Mouse (Mus musculus) stomach, postnatal 0 days (tissue): ENCODE data around the gene Spaca3. TPM values are rescaled to one million over a fixed set of nuclear protein-coding genes. Genes with fewer than 3 reads are reported as not detected.

Source experiments
- ATAC-seq: fragments of 200-750 bp; cut with Nextera tagmentation; 2 replicates; pipeline ENCODE4 v1.8.0; 2017; ENCODE audit not compliant: low FRiP score, low TSS enrichment
- DNase-seq: peaks from one replicate; pipeline ENCODE4 v3.0.0-alpha.2; 2016; ENCODE audit warnings: low spot score
- H3K27ac ChIP-seq: fragments of 300-500 bp; sonication (generic); replicated peaks from 2 replicates; pipeline ENCODE4 v1.5.1; 2014; ENCODE audit warnings: mild to moderate bottlenecking, control low read depth
- H3K27me3 ChIP-seq: fragments of 300-500 bp; sonication (generic); 2 replicates; pipeline ENCODE4 v1.6.1; 2014; ENCODE audit warnings: low read length; ENCODE audit not compliant: control insufficient read depth, insufficient read depth
- H3K36me3 ChIP-seq: fragments of 300-500 bp; sonication (generic); 2 replicates; pipeline ENCODE4 v1.6.1; 2014; ENCODE audit warnings: low read length, mixed read lengths; ENCODE audit not compliant: control insufficient read depth, insufficient read depth
- H3K4me1 ChIP-seq: fragments of 300-500 bp; sonication (generic); replicated peaks from 2 replicates; pipeline ENCODE4 v1.6.1; 2014; ENCODE audit warnings: antibody characterized with exemption; ENCODE audit not compliant: control insufficient read depth, insufficient read depth
- H3K4me2 ChIP-seq: fragments of 300-500 bp; sonication (generic); replicated peaks from 2 replicates; pipeline ENCODE4 v1.6.1; 2014; ENCODE audit warnings: low read depth, mild to moderate bottlenecking, control low read depth, moderate library complexity
- H3K4me3 ChIP-seq: fragments of 300-500 bp; sonication (generic); 2 replicates; pipeline ENCODE4 v1.5.1; 2014; ENCODE audit warnings: low read depth, low read length, control low read depth
- H3K9ac ChIP-seq: fragments of 300-500 bp; sonication (generic); 2 replicates; pipeline ENCODE4 v1.6.1; 2014; ENCODE audit warnings: mild to moderate bottlenecking, low read length, control low read depth, mixed read lengths
- H3K9me3 ChIP-seq: fragments of 300-500 bp; sonication (generic); 2 replicates; pipeline ENCODE4 v1.6.1; 2016; ENCODE audit warnings: low read length; ENCODE audit not compliant: control insufficient read depth
- CTCF ChIP-seq: IDR thresholded peaks from 2 replicates; pipeline ENCODE4 v1.5.1; 2016; ENCODE audit warnings: antibody characterized with exemption, low read depth, mild to moderate bottlenecking, moderate library complexity
- EP300 ChIP-seq: optimal IDR thresholded peaks from 2 replicates; pipeline ENCODE3; 2016; ENCODE audit warnings: antibody characterized with exemption
- WGBS: fragments of 180-500 bp; shearing (Covaris S2); extraction: QIAGEN DNeasy Blood & Tissue Kit; methylation state at CpG from one replicate; pipeline ENCODE4 v1.1.7; 2014; 5-methylcytosine and 5-hydroxymethylcytosine counted together
- polyA plus RNA-seq: library from polyadenylated mRNA; unstranded; fragments of >200 nt; fragmentation: Nextera tagmentation; extraction: Ambion mirVana; gene quantifications from 2 replicates; pipeline ENCODE4 v1.2.1, GENCODE M21; 2015

Gene Spaca3
- polyA plus RNA-seq, result 0.35 and 0.44 TPM in 2 replicates

- no peak for DNase-seq
- Histone ChIP-seq H3K27ac (no peak within 1 kb of the TSS), H3K4me3 (no peak within 1 kb of the TSS), H3K9me3 (no peaks in the 10 kb centered on the region), H3K36me3 (no peaks in the 10 kb centered on the region), H3K4me1 (no peaks in the 10 kb centered on the region), H3K27me3 (no peaks in the 10 kb centered on the region), H3K4me2 (no peak within 1 kb of the TSS), H3K9ac (no peak within 1 kb of the TSS)
- ATAC-seq, result no peak
- no peak for TF ChIP-seq EP300
- no peak for TF ChIP-seq CTCF
- 68% methylated on average over 10 of the region's 10 CpGs for WGBS
These were observed at the start of gene Spaca3 for GRCm38 (mm10) chr11:80858065-80858464. TSS of gene Spaca3 (plus strand) at chr11:80858365.

GRCm38 (mm10) chr11:80808551-80809070, 49.6 kb upstream of the Spaca3 start:
- Histone ChIP-seq H3K9ac (no peak overlapping the region), H3K4me1 (peaks cover 3% of the 10 kb centered on the region; the same call in 1 of the 2 replicates), H3K9me3 (no peaks in the 10 kb centered on the region), H3K36me3 (no peaks in the 10 kb centered on the region), H3K4me2 (no peak overlapping the region), H3K27ac (peak overlapping the region; percentile 13; the same call in 1 of the 2 replicates), H3K27me3 (no peaks in the 10 kb centered on the region), H3K4me3 (no peak overlapping the region)
- ATAC-seq (peak; percentile 63), DNase-seq (peak; percentile 53)
- TF ChIP-seq EP300 (no peak), CTCF (peak; percentile 61)
- 43% methylated on average over 6 of the region's 6 CpGs for WGBS

GRCm38 (mm10) chr11:80809666-80809992, 48.5 kb upstream of the Spaca3 start:
- Histone ChIP-seq H3K27me3 (no peaks in the 10 kb centered on the region), H3K9me3 (no peaks in the 10 kb centered on the region), H3K27ac (peak overlapping the region; percentile 89), H3K4me2 (peak overlapping the region; percentile 95), H3K4me1 (peaks cover 3% of the 10 kb centered on the region; the same call in 1 of the 2 replicates), H3K9ac (peak overlapping the region; percentile 72), H3K36me3 (no peaks in the 10 kb centered on the region), H3K4me3 (peak overlapping the region; percentile 53)
- WGBS, result 12% methylated on average over 5 of the region's 6 CpGs
- TF ChIP-seq CTCF, result no peak
- no peak for TF ChIP-seq EP300
- ATAC-seq (0 out of 2 replicates have a peak, but pooled peaks have one; percentile 1), DNase-seq (no peak)

GRCm38 (mm10) chr11:80809993-80810821, 48.0 kb upstream of the Spaca3 start, which contains the start of gene Tmem98:
TSS of gene Tmem98 (plus strand) at chr11:80810175.
- ATAC-seq (peak; percentile 75), DNase-seq (peak; percentile 81)
- TF ChIP-seq EP300, result no peak
- no peak for TF ChIP-seq CTCF
- H3K27me3 ChIP-seq, result no peaks in the 10 kb centered on the region
- peaks cover 3% of the 10 kb centered on the region; the same call in 1 of the 2 replicates for H3K4me1 ChIP-seq
- H3K36me3 ChIP-seq, result no peaks in the 10 kb centered on the region
- no peaks in the 10 kb centered on the region for H3K9me3 ChIP-seq
- peak within 1 kb of the TSS; percentile 53 for H3K4me3 ChIP-seq
- WGBS, result 1% methylated on average over 37 of the region's 54 CpGs
- H3K4me2 ChIP-seq, result peak within 1 kb of the TSS; percentile 95
- peak within 1 kb of the TSS; percentile 89 for H3K27ac ChIP-seq
- H3K9ac ChIP-seq, result peak within 1 kb of the TSS; percentile 72

GRCm38 (mm10) chr11:80811156-80811555, 47.0 kb upstream of the Spaca3 start:
- Histone ChIP-seq H3K9me3 (no peaks in the 10 kb centered on the region), H3K27me3 (no peaks in the 10 kb centered on the region), H3K4me2 (peak overlapping the region; percentile 95), H3K9ac (peak overlapping the region; percentile 72), H3K4me3 (peak overlapping the region; percentile 53), H3K36me3 (no peaks in the 10 kb centered on the region), H3K4me1 (peaks cover 3% of the 10 kb centered on the region; the same call in 1 of the 2 replicates), H3K27ac (no peak overlapping the region; the same call in 1 of the 2 replicates)
- TF ChIP-seq EP300 (no peak), CTCF (no peak)
- no peak for ATAC-seq
- no peak for DNase-seq
- WGBS, result 15% methylated on average over 5 of the region's 5 CpGs

GRCm38 (mm10) chr11:80815354-80815753, 42.8 kb upstream of the Spaca3 start:
- Histone ChIP-seq H3K36me3 (no peaks in the 10 kb centered on the region), H3K4me3 (no peak overlapping the region), H3K4me2 (no peak overlapping the region), H3K9ac (no peak overlapping the region), H3K4me1 (peaks cover 3% of the 10 kb centered on the region; the same call in 1 of the 2 replicates), H3K9me3 (no peaks in the 10 kb centered on the region), H3K27me3 (no peaks in the 10 kb centered on the region), H3K27ac (no peak overlapping the region)
- ATAC-seq (no peak), DNase-seq (no peak)
- no peak for TF ChIP-seq CTCF
- TF ChIP-seq EP300, result no peak
- WGBS, result 82% methylated on average over 7 of the region's 7 CpGs
